Mouse (Mus musculus): ENCODE measurements around the gene Enam. TPM values are rescaled to one million over a fixed set of nuclear protein-coding genes. Genes with fewer than 3 reads are reported as not detected.
A peak's percentile ranks its signal among the peaks of the same experiment; 100 is the strongest.
"Not testable (repeated sequence)": the region's sequence is repeated elsewhere in the genome, so short reads cannot be mapped to it uniquely, and the experiment has no call there.

The Enam gene
- total RNA-seq (2021) = not detected
- long read RNA-seq, experiment 1 = 0 reads
- long read RNA-seq, experiment 2 = 0 reads

DNA sequence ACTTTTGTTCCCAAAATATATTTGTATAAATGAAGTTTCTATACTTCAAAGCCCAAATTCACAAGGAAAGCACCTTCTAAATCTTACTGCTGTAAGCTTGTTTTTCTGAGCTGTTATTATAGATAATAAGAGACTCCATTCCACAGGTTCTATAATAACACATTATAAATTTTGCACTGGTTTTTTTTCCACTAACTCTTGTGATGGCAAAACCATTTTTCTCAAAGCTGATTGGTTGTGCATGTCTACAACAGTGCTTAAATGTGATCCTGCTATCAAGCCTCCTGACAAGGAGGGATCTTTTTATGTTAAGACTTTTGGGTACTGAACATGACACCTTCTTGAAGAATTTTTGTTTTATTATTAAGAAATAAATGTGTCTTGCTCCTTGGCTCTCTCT lies at the start of gene Enam:
Enam (plus strand) TSS at position 301 of the 400 bp plus-strand sequence.
- DNase-seq = no peak

DNA sequence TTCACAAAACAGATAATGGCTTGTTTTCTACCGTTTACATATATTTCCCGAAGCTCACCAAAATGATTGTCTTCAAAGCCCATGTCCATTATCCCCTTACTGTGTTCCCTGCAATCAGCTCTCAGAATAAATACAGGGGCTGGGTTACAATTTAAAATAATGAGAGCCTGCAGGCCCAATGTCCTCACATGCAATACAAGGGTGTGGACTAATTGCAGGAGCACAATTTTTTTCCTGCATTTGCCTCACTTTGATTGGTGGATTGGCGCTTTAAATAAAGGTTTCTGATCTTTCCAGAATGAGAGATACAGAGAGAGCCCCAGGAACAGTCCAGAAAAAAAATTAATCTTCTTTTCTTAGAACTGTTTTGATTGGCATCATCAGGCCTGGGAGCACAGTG lies 32.1 kb upstream of the Enam start, which contains the start of gene Ambn:
Ambn (plus strand) TSS at position 301 of the 400 bp plus-strand sequence.
- no peak for DNase-seq

DNA sequence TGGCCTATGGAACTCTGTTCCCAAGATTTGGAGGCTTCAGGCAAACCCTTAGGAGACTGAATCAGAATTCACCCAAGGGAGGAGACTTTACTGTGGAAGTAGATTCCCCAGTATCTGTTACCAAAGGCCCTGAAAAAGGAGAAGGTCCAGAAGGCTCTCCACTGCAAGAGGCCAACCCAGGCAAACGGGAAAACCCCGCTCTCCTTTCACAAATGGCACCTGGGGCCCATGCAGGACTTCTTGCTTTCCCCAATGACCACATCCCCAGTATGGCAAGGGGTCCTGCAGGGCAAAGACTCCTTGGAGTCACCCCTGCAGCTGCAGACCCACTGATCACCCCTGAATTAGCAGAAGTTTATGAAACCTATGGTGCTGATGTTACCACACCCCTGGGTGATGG lies 20.3 kb upstream of the Enam start:
- DNase-seq = no peak

DNA sequence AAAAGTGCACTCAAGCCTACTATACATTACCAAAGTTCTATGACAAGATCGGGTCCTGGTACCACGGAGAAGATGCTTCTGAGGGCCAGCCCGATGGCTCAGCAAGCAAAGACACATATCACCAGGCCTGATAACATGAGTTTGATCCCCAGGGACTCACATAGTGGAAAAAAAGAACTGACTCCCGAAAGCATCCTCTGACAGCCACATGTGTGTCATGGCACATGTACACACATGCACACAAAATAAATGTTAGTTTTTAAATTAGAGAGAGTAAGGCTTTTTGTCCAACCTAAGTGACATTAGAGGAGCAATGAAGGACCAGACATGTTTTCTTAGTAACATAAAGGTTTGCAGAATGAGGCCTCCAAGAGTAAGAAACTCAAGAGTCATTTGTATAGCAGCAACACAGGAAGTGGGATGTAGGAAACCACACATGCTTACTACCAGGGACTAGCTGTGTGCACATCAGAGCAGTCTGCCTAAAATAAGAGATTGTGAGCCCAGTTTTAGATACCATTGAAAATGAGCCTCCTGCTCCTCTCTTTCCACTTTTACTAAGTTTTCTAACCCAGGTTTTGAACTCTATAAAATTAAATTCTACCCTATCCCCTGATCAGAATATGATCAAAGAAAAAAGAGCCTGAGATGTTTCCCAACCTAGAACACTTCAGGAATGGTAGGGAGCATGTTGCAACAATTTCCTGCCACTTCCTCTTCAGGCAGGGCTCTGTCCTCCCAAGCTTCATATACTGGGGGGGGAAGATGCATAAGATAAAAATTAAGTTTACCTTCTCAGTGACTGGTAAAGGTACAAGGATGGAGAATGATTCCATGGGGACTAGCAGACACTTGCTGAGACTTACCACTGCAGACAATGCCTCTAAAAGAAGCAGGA lies 18.7 kb upstream of the Enam start:
- no peak for DNase-seq

DNA sequence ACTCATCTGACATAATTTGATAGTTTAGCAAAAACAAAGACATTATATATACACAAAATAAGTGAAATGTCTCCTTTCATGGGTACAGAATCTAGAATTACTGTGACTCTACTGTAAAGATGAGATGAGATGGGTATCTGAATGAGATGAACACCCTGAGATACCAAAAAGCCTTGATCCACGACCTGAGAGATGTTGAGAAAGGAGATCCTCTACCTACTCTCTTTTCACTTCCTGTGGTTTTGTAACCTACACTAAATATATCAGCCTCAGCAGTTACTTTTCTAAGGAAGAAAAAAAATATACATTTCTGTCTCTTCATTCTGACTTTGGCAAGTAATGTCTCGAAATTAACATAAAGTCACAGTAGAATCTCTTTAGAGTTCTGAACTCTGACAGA lies 1.2 kb downstream of the Enam start:
- no peak for DNase-seq

DNA sequence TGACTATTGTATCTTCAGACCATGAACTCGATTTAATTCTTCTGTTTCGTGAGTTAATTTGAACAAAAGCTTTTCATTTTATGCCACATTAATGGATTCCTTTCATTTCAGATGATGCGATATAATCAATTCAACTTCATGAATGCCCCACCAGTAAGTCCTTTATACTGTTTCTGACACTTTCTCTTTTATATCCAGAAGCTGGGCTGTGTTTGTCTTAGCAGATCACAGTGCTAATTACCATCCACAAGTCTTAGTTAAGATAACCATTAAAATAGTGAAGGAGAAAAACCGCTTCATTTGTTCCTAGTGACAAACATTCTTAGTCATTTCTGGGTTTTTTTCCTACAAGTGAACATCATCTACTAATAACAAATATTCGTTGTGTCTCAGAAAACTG lies 3.3 kb downstream of the Enam start:
- no peak for DNase-seq

DNA sequence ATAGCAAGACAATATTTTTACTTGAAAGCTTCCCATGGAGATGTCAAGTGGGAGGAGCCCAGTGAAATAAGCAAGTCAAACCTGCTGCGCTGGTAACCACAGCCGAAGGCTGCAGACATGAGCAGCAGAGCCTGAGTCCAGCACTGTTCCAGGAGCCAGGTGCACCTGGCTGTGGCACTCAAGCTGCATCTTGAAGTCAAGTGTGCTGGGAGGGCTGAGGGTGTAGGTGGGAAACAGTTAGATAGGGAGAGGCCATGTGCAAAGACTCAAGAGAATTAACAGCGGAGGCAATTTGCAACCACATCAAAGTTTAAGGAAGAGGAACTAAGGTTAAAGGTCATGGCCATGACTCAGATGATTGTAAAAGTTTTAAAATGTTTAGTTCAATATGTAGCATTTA lies 12.0 kb downstream of the Enam start:
- no peak for DNase-seq

DNA sequence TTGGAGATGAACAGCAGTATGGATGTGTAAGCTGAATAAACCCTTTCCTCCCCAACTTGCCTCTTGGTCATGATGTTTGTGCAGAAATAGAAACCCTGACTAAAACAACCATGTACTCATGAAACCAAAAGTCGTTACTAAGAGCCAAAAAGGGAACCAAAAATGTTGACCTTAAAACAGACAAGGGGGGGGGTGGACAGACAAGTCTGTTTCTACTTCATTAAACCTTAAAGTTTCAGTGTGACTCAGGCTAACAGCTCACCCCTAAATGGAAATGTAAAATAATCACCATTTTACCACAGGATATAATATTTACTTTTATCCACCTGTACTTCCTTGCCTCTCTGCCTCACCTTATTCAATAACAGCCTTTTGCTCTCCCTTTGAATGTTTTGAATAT lies 20.8 kb downstream of the Enam start:
- no peak for DNase-seq

DNA sequence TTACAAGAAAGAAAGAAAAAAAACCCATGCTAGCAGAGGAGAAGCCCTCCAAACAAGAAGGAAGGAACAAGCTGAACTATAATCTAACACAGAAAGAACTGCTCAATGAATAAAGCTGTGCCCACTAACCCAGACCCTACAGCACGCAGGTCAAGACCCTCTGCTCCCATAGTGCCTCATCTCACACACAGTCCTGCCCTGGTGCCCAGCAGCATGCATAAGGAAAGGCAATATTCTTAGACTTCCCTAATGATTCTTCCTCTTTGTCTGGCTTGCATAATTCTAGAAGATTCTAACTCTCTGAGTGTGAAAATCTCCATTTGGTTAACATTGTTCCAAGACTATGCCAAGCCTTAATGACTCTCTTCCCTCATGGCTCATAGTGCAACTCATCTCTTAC lies 21.2 kb downstream of the Enam start:
- DNase-seq = no peak

DNA sequence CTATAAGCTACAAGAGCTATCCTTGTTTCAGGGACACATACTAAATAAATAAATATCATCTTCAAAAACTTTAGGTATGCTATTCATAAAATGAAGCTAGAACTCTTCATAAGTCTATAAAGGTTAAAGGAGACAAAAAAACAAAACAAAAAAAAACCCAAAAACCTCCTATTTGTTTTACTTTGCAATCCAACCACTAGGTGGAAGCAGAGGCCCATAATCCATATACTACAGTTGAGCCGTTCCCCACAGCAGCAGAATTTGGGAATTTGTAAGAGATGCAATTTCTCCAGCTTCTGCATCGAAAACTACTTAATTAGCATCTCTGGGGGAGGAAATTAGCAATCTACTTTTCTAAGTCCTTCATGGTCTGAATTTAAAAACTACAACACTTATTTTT lies 31.5 kb downstream of the Enam start:
- DNase-seq = peak in 1 of 2 experiments; percentile 45

DNA sequence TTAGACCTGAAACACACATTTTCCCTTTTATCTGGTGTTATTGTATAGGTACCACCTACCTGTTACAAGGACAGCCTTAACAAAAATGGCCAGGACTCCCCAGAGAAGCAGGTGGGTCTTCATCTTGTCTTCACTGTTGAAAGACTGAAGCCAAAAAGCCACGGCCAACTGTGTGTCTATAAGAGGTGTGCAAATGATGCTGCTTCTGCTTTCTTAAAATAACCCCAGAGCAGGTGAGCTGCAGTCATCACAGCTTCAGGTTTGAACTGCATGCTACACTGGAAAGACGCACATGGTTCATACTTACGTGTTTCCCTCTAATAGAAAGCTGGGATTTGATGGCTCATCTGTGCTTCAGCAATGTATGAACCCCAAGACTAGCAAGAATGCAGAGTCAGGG lies 39.9 kb downstream of the Enam start, which contains the start of gene Jchain:
Jchain (minus strand) TSS at position 235 of the 400 bp plus-strand sequence.
- DNase-seq = no peak

DNA sequence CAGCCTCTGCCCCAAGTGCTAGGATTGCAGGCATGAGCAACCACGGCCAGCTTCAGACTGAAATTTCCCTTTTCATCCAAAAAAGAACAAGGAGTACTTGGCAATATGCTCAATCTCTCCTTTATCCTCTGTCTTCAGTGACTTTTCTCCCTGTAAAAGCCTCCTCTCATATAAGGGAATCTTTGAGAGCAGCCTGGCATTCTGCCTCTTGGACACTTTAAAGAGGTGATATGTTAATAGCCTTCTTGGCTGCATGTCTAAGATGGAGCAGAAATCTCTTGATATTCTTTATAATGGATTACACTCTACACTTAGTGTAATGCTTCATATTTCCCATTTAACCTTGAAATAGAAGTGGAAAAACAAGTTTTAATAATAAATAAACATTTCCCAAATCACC lies 43.1 kb downstream of the Enam start:
- DNase-seq = no peak

DNA sequence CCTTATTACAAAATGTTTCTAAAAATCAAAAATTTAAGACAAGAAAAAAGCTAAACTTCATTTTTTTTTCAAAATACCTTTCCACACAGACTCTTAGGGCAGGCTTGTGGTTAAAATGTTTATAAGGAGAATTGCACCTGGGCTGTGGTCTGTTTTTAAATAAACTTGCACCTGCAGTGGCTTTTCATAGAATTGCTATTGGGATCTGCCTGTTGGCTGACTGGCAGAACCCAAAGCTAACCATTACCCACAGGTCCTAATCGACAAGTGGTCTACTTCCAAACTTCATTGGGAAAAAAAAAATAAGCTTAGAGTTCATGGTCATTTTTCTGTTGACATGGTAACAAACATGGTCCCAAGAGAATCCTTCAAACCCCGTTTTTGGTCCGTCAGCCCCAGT lies 46.9 kb downstream of the Enam start:
- DNase-seq = no peak

DNA sequence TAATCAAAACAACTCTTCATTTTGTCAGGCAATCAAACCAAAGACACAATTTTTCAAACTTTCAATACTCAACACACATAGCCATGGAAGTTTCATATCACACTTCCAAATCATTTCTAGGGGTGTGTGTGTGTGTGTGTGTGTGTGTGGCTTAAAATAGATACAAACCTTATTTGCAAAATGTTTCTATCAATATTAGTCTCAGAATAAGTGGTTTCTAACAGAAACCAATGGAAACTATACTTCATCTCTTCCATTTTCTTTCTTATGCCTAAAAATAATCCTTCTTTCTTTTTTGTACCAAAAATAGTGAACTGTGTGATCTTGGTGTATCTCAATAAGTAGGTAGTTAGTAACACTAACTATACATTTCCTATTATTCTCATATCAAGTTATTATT lies 53.1 kb downstream of the Enam start:
- no peak for DNase-seq

DNA sequence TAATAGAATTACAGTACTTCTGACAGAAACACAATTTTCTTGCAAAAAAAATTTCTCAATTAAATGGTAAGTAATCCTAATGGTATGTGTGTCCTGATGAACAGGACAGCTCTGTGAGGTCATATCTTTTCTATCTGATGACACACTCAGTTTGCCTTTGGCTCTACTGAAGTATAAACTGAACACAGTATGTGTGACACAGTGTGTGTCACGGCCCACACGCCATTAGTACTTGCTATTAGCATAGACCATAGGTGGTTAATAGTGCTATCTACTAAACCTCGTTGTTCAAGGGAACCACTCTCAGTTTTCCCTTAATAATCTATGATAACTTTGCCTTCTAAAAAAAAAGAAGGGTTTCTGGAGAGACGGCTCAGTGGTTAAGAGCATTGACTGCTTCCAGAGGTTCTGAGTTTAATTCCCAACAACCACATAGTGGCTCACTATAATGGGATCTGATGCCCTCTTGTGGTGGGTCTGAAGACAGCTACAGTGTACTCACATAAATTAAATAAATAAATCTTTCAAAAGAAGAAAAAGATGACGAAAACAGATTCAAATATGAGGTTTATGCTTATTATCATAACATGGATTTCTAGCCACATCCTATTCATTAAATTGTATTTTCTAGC lies 55.0 kb downstream of the Enam start:
- DNase-seq = peak; percentile 26 to 67

DNA sequence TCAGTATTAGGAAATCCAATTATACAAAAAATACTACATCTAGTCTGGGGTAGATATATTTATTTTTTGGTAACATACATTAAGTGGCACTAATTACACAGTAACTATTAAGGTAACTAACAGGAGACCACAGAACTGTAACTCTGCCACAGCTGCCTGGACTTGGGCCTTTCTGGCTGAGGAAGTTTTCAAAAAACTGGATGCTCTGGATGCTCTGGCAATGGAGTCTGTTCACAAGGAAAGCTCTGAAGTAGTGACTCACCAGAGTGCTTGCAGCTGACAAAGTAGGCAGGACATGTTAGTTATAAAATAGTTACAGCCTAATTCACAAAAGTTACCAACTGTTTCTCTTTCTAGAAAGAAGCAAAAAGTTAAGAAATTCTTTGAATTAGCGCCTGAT lies 56.6 kb downstream of the Enam start:
- not testable (repeated sequence) for DNase-seq

DNA sequence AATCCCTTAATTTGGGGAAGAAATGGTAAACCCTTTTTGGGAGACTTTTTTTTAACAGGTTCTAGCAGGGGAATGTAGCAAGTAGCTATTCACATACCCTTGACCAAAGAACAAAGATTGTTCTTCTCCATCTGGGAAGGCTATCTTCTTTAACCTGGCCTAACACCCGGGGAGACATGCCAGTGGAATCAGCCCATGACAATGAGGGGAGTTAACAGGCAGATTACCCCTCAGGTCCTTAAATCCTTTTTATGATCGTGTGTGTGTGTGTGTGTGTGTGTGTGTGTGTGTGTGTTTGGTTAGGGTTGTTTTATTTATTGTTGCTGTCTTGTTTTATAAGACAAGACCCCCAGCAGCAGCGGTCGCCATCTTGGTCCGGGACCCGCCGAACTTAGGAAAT lies 57.8 kb downstream of the Enam start:
- no peak for DNase-seq

DNA sequence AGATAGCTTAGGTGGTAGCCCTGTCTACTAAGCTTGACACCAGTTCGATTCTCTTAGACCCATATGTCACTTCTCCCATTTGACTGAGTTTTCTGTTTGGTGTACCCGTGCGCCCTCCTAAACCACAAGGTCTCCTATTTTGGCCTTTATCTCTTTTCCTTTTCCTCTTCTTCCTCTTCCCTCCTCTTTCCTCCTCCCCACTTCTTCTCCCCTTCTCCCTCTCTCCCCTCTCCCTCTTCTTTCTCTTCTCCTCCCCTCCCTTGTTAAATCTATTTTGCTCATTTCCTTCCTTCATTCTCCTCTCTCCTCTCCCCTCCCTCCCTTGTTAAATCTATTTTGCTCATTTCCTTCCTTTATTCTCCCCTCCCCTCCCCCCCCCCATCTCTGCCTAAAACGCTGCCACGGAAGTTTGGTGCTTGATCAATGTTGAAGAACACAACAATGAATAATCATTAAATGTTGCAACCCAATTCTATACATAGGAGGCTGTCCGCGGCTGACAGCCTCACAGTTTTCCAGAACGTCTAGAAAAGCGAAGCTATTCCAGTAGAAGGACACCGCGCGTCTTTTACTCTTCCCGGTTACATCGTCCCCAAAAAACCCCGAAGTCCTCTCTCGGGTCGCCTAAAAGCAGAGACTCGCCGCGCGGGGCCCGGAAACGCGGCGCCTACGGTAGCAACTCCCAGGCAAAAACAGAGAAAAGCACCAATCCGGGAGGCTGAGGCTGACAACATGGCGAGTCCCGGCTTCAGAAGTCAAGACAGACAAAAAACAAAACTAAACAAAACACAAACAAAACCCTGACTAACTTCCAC lies 65.7 kb downstream of the Enam start:
- no peak for DNase-seq

DNA sequence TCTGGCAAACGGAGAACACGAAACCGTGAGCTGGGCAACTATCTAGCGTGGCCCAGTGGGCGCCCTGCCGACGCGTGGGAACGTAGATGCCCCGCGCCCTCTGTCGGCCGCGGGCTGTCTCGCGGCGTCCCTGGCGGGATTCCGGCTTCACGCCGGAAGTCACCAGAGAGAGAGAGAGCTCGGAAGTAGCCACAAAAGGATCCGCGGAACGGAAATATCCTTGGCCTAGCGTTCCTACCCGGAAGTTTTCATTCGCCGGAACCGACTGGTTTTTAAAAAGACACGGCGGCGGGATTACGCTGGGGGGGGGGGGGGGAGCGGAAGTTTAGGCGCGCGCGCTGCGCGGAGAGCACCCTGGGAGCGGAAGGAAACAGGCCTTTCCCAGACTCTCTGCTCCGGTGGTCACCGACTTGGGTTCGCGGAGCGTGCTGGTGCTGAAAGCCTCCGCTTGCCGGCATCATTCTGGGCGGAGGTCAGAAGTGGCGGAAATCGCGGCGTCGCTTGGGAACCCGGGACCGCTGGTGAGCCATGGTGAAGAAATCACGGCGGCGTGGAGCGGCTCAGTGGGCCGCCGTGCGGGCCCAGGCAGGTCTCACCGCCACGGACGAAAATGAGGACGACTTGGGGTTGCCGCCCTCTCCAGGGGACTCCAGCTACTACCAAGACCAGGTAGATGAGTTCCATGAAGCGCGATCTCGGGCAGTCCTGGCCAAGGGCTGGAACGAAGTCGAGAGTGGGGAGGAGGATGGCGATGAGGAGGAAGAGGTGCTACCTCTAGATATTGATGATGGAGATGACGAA lies 66.5 kb downstream of the Enam start, which contains the start of gene Utp3:
Utp3 (plus strand) TSS at position 377 of the 801 bp plus-strand sequence.
- DNase-seq = peak; percentile 91 to 92
